Mouse (Mus musculus): Measurements from ENCODE around the gene Cd163l1. TPM values are rescaled to one million over a fixed set of nuclear protein-coding genes. Genes with fewer than 3 reads are reported as not detected.

Cd163l1 gene
- polyA plus RNA-seq, 1 experiment from 2014 or later: not detected

DNA sequence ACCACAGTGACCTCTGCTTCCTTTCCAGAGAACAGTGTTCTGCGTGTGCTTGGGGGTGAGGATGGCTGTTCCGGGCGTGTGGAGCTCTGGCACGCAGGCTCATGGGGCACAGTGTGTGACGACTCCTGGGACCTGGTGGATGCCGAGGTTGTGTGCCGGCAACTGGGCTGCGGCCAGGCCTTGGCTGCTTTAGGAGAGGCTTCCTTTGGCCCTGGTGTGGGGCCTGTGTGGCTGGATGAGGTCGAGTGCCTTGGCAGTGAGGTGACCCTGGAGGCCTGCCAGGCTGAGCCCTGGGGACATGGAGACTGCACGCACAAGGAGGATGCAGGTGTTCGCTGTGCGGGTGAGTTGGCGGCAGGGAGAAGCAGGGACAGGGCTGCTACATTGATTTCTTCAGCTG is 10.4 kb downstream of the Cd163l1 start:
- WGBS: 89% methylated on average over 13 of the region's 13 CpGs
- H3K9ac ChIP-seq: no peak overlapping the region
- no peak overlapping the region for H3K27ac ChIP-seq (replicated peaks)
- no peak for ATAC-seq (ENCODE audit: low read depth)
- no peaks in the 10 kb centered on the region for H3K9me3 ChIP-seq
- H3K36me3 ChIP-seq: no peaks in the 10 kb centered on the region
- H3K4me3 ChIP-seq: no peak overlapping the region
- no peak overlapping the region for H3K4me2 ChIP-seq
- H3K4me1 ChIP-seq (replicated peaks): no peaks in the 10 kb centered on the region
- H3K27me3 ChIP-seq: no peaks in the 10 kb centered on the region

DNA sequence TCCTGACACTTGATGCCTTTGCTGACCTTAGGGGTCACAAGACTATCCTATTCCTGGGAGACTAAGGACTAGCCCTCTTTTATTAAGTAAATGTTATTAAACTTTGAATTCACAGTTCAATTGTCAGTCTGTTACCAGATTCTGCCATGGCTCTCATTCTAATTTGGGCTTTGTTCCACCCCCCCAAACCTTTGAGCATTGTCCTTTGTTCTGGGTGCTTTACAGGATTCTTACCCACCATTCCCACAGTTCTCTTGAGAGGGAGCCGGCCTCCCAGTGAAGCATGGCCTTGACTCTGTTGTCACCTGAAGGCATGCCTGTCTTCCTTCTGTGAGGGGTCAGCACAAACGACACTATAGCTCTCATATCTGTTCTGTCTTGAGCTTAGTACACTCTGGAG is 13.0 kb downstream of the Cd163l1 start:
- no peak for ATAC-seq (ENCODE audit: low read depth)
- Histone ChIP-seq H3K27ac (replicated peaks) (no peak overlapping the region), H3K4me3 (no peak overlapping the region), H3K9ac (no peak overlapping the region), H3K4me2 (no peak overlapping the region), H3K27me3 (no peaks in the 10 kb centered on the region), H3K36me3 (no peaks in the 10 kb centered on the region), H3K4me1 (replicated peaks) (no peaks in the 10 kb centered on the region), H3K9me3 (no peaks in the 10 kb centered on the region)
- 78% methylated on average over 2 of the region's 2 CpGs for WGBS

DNA sequence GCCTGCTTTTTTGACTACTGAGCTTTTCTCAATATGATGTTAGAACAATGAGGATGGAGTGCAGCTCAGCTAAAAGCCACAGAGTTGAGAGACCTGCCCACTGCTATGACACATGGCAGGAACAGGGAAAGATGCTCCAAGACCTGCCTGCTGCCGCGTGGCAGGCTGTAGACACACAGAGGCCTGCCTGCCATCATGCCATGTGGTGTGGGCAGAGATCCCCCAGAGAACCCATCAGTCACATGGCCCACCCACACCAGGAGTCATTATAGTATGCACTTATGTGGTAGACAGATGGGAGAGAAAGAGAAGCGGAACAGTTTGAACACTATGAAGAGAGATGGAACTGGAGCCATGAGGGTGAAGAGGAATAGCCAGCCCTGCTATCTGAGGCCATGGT is 15.6 kb downstream of the Cd163l1 start:
- 89% methylated on average over 3 of the region's 3 CpGs for WGBS

DNA sequence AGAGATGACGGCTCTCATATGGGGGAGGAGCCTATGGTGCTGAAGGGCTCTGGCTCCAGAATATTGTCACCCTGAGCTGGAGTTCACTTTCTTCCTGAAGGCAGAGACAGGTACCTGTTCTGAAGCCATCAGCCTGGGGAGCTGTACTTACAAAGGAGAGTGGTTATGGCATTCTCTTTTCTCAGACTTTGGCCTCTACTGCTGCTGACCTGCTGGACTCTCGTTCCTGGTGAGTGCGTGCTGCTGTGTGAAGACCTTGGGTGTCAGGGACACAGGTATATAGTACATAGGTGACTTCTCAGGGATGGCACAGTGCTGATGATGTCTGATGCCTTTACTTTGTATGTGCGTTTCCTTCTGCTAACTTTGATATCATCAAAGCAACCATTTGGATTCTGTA is 29.1 kb downstream of the Cd163l1 start, which contains the start of gene 5830411N06Rik:
5830411N06Rik (plus strand) TSS at position 69 of the 400 bp plus-strand sequence.
- Histone ChIP-seq H3K36me3 (no peaks in the 10 kb centered on the region), H3K9ac (no peak within 1 kb of the TSS), H3K4me1 (replicated peaks) (no peaks in the 10 kb centered on the region), H3K4me2 (no peak within 1 kb of the TSS), H3K27ac (replicated peaks) (no peak within 1 kb of the TSS), H3K27me3 (no peaks in the 10 kb centered on the region), H3K9me3 (no peaks in the 10 kb centered on the region), H3K4me3 (no peak within 1 kb of the TSS)
- ATAC-seq (ENCODE audit: low read depth): no peak
- WGBS: 82% methylated on average over 4 of the region's 4 CpGs

More for the DNA sequence above, 15.6 kb downstream of the Cd163l1 start:
- no peaks in the 10 kb centered on the region for H3K9me3 ChIP-seq
- H3K4me3 ChIP-seq: no peak overlapping the region
- H3K4me1 ChIP-seq (replicated peaks): no peaks in the 10 kb centered on the region
- ATAC-seq (ENCODE audit: low read depth): no peak
- no peak overlapping the region for H3K4me2 ChIP-seq
- H3K9ac ChIP-seq: no peak overlapping the region
- no peaks in the 10 kb centered on the region for H3K36me3 ChIP-seq
- H3K27me3 ChIP-seq: no peaks in the 10 kb centered on the region
- no peak overlapping the region for H3K27ac ChIP-seq (replicated peaks)

DNA sequence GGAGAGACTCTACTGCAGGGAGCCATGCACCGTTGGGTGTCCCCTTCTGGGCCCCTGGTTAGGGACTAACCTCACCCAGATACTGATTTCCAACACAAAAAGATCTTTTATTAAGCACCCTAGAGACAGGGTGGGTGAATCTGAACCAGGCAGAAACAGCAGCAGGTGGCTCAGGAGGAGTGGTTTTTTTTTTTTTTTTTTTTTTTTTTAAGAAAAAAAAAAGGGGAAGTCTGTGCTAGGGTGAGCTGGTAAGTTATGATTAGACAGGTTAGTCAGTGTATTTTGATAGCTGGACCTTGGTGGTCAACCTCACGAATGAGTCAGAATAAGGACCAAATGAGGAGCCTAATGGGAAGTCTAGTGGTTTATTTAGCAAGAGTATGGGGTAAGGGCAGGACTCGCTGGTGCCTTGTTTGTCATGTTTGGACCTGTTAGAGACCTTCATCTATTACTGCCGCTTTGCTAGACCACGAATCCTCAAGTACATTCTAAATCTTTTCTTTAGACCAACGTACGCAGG is 35.8 kb downstream of the Cd163l1 start:
- 90% methylated on average over 7 of the region's 7 CpGs for whole genome bisulfite sequencing

More for the DNA sequence above, 35.8 kb downstream of the Cd163l1 start:
- H3K9ac ChIP-seq: no peak overlapping the region
- H3K27me3 ChIP-seq: no peaks in the 10 kb centered on the region
- no peaks in the 10 kb centered on the region for H3K9me3 ChIP-seq
- no peaks in the 10 kb centered on the region for H3K36me3 ChIP-seq
- no peak for ATAC-seq (ENCODE audit: low read depth)
- no peak overlapping the region for H3K27ac ChIP-seq (replicated peaks)
- no peak overlapping the region for H3K4me2 ChIP-seq
- H3K4me1 ChIP-seq (replicated peaks): no peaks in the 10 kb centered on the region
- no peak overlapping the region for H3K4me3 ChIP-seq

Other genes with a start within 250 kb of the Cd163l1 start
- gene 6430531B16Rik, start 239.5 kb upstream of the Cd163l1 start, polyA plus RNA-seq (2015; fragmentation: Nextera tagmentation; extraction: Ambion mirVana): 0.68 and 0.71 TPM in 2 replicates
- 3.3 and 3.4 TPM in 2 replicates for gene Adam8, start 225.7 kb upstream of the Cd163l1 start, polyA plus RNA-seq (2015; fragmentation: Nextera tagmentation; extraction: Ambion mirVana)
- 50.7 and 55.5 TPM in 2 replicates for gene Zfp511, start 181.9 kb upstream of the Cd163l1 start, polyA plus RNA-seq (2015; fragmentation: Nextera tagmentation; extraction: Ambion mirVana)
- 51.4 and 51.7 TPM in 2 replicates for gene Tubgcp2, start 181.6 kb upstream of the Cd163l1 start, polyA plus RNA-seq (2015; fragmentation: Nextera tagmentation; extraction: Ambion mirVana)
- gene Msx3, start 169.2 kb upstream of the Cd163l1 start, polyA plus RNA-seq (2015; fragmentation: Nextera tagmentation; extraction: Ambion mirVana): 18.1 and 23.3 TPM in 2 replicates
- gene Caly, start 135.7 kb upstream of the Cd163l1 start, polyA plus RNA-seq (2015; fragmentation: Nextera tagmentation; extraction: Ambion mirVana): 95.9 and 99.9 TPM in 2 replicates
- gene Prap1, start 124.9 kb upstream of the Cd163l1 start, polyA plus RNA-seq (2015; fragmentation: Nextera tagmentation; extraction: Ambion mirVana): not detected in 2 replicates
- gene Fuom, start 115.8 kb upstream of the Cd163l1 start, polyA plus RNA-seq (2015; fragmentation: Nextera tagmentation; extraction: Ambion mirVana): 24.8 and 33.0 TPM in 2 replicates
- gene Paox, start 102.5 kb upstream of the Cd163l1 start, polyA plus RNA-seq (2015; fragmentation: Nextera tagmentation; extraction: Ambion mirVana): 9.7 and 11.4 TPM in 2 replicates
- 125 and 132 TPM in 2 replicates for gene Echs1, start 101.8 kb upstream of the Cd163l1 start, polyA plus RNA-seq (2015; fragmentation: Nextera tagmentation; extraction: Ambion mirVana)
- gene Mtg1, start 80.7 kb upstream of the Cd163l1 start, polyA plus RNA-seq (2015; fragmentation: Nextera tagmentation; extraction: Ambion mirVana): 28.2 and 31.7 TPM in 2 replicates
- 9.4 and 13.1 TPM in 2 replicates for gene Sprn, start 63.4 kb upstream of the Cd163l1 start, polyA plus RNA-seq (2015; fragmentation: Nextera tagmentation; extraction: Ambion mirVana)
- not detected in 2 replicates for gene Olfr522, start 53.5 kb upstream of the Cd163l1 start, polyA plus RNA-seq (2015; fragmentation: Nextera tagmentation; extraction: Ambion mirVana)
- gene Olfr523, start 45.0 kb upstream of the Cd163l1 start, polyA plus RNA-seq (2015; fragmentation: Nextera tagmentation; extraction: Ambion mirVana): not detected in 2 replicates
- not detected in 2 replicates for gene Olfr524, start 12.3 kb upstream of the Cd163l1 start, polyA plus RNA-seq (2015; fragmentation: Nextera tagmentation; extraction: Ambion mirVana)
- not detected in 2 replicates for gene 5830411N06Rik, start 29.0 kb downstream of the Cd163l1 start, polyA plus RNA-seq (2015; fragmentation: Nextera tagmentation; extraction: Ambion mirVana)
- gene Olfr525, start 102.6 kb downstream of the Cd163l1 start, polyA plus RNA-seq (2015; fragmentation: Nextera tagmentation; extraction: Ambion mirVana): not detected in 2 replicates
- not detected in 2 replicates for gene Olfr527, start 115.8 kb downstream of the Cd163l1 start, polyA plus RNA-seq (2015; fragmentation: Nextera tagmentation; extraction: Ambion mirVana)
- not detected in 2 replicates for gene Olfr60, start 143.4 kb downstream of the Cd163l1 start, polyA plus RNA-seq (2015; fragmentation: Nextera tagmentation; extraction: Ambion mirVana)
- gene Olfr530, start 158.1 kb downstream of the Cd163l1 start, polyA plus RNA-seq (2015; fragmentation: Nextera tagmentation; extraction: Ambion mirVana): not detected in 2 replicates
- not detected in 2 replicates for gene Olfr531, start 184.7 kb downstream of the Cd163l1 start, polyA plus RNA-seq (2015; fragmentation: Nextera tagmentation; extraction: Ambion mirVana)
- gene Olfr532, start 203.4 kb downstream of the Cd163l1 start, polyA plus RNA-seq (2015; fragmentation: Nextera tagmentation; extraction: Ambion mirVana): not detected in 2 replicates
- not detected in 2 replicates for gene Olfr533, start 245.1 kb downstream of the Cd163l1 start, polyA plus RNA-seq (2015; fragmentation: Nextera tagmentation; extraction: Ambion mirVana)